Mouse (Mus musculus): Measurements from ENCODE around the gene Prdm9.
A peak's percentile ranks its signal among the peaks of the same experiment; 100 is the strongest.
"Not testable (repeated sequence)": the region's sequence is repeated elsewhere in the genome, so short reads cannot be mapped to it uniquely, and the experiment has no call there.

Gene Prdm9

GRCm38 (mm10) chr17:15564014-15564927, at the start of gene Prdm9:
Prdm9 (minus strand) TSS chr17:15564354.
- peak; percentile 98 for DNase-seq (ENCODE audit: low spot score)

- no peak for DNase-seq (ENCODE audit: low spot score)
Measured at GRCm38 (mm10) chr17:15599496-15599895, 35.3 kb upstream of the Prdm9 start.

- no peak for DNase-seq (ENCODE audit: low spot score)
Measured at GRCm38 (mm10) chr17:15591216-15591881, 27.2 kb upstream of the Prdm9 start.

- no peak for DNase-seq (ENCODE audit: low spot score)
Measured at GRCm38 (mm10) chr17:15588116-15588515, 24.0 kb upstream of the Prdm9 start.

- DNase-seq (ENCODE audit: low spot score), result no peak
Measured at GRCm38 (mm10) chr17:15585691-15586090, 21.5 kb upstream of the Prdm9 start.

- no peak for DNase-seq (ENCODE audit: low spot score)
Measured at GRCm38 (mm10) chr17:15583071-15583470, 18.9 kb upstream of the Prdm9 start.

- no peak for DNase-seq (ENCODE audit: low spot score)
Measured at GRCm38 (mm10) chr17:15580072-15580447, 15.9 kb upstream of the Prdm9 start.

GRCm38 (mm10) chr17:15579410-15580071, 15.4 kb upstream of the Prdm9 start:
- no peak for DNase-seq (ENCODE audit: low spot score)

- no peak for DNase-seq (ENCODE audit: low spot score)
Measured at GRCm38 (mm10) chr17:15577291-15577694, 13.1 kb upstream of the Prdm9 start.

- DNase-seq (ENCODE audit: low spot score), result no peak
Measured at GRCm38 (mm10) chr17:15575056-15575455, 10.9 kb upstream of the Prdm9 start.

GRCm38 (mm10) chr17:15566908-15567307, 2.8 kb upstream of the Prdm9 start:
- no peak for DNase-seq (ENCODE audit: low spot score)

- DNase-seq (ENCODE audit: low spot score), result no peak
Measured at GRCm38 (mm10) chr17:15564928-15565300, 760 bp upstream of the Prdm9 start.

GRCm38 (mm10) chr17:15559946-15560345, 4.2 kb downstream of the Prdm9 start:
- no peak for DNase-seq (ENCODE audit: low spot score)

- DNase-seq (ENCODE audit: low spot score), result no peak
Measured at GRCm38 (mm10) chr17:15549713-15550112, 14.4 kb downstream of the Prdm9 start.

GRCm38 (mm10) chr17:15546440-15546839, 17.7 kb downstream of the Prdm9 start:
- DNase-seq (ENCODE audit: low spot score), result no peak

- not testable (repeated sequence) for DNase-seq (ENCODE audit: low spot score)
Measured at GRCm38 (mm10) chr17:15543868-15544267, 20.3 kb downstream of the Prdm9 start.

- DNase-seq (ENCODE audit: low spot score), result no peak
Measured at GRCm38 (mm10) chr17:15540309-15540708, 23.8 kb downstream of the Prdm9 start.

GRCm38 (mm10) chr17:15536457-15536904, 27.7 kb downstream of the Prdm9 start:
- no peak for DNase-seq (ENCODE audit: low spot score)

GRCm38 (mm10) chr17:15535943-15536342, 28.2 kb downstream of the Prdm9 start:
- DNase-seq (ENCODE audit: low spot score), result no peak

GRCm38 (mm10) chr17:15535162-15535800, 28.9 kb downstream of the Prdm9 start:
- no peak for DNase-seq (ENCODE audit: low spot score)

- no peak for DNase-seq (ENCODE audit: low spot score)
Measured at GRCm38 (mm10) chr17:15530141-15530540, 34.0 kb downstream of the Prdm9 start.

GRCm38 (mm10) chr17:15528887-15529286, 35.3 kb downstream of the Prdm9 start:
- no peak for DNase-seq (ENCODE audit: low spot score)
